Mouse (Mus musculus) kidney, adult 2 months (tissue): ENCODE measurements around the gene Hist1h2aa.

Experiments used
- CTCF ChIP-seq: fragments of 200-500 bp; conservative IDR thresholded peaks from 2 replicates; pipeline ENCODE4 v1.5.1; 2011; ENCODE audit warnings: low read depth, mild to moderate bottlenecking, control low read depth, low read length, moderate library complexity, mixed read lengths; ENCODE audit not compliant: insufficient read depth, insufficient read length
- POLR2A ChIP-seq: fragments of 200-500 bp; IDR thresholded peaks from one replicate; pipeline ENCODE4 v1.6.1; 2011; ENCODE audit warnings: low read depth, low read length, control low read depth

GRCm38 (mm10) chr13:23938699-23939098 lies 4.4 kb downstream of the Hist1h2aa start:
- no peak for TF ChIP-seq CTCF
- TF ChIP-seq POLR2A: no peak
